Mouse (Mus musculus) MEL (cell line): Measurements from ENCODE around the gene Fbn1. TPM values are rescaled to one million over a fixed set of nuclear protein-coding genes. Genes with fewer than 3 reads are reported as not detected.

Experiments used
- DNase-seq: peaks from one replicate; pipeline ENCODE4 v3.0.0; 2011; ENCODE audit warnings: low read depth, low spot score
- H3K27ac ChIP-seq: 2 replicates; pipeline ENCODE4 v1.5.1; 2012; ENCODE audit warnings: low read depth, mild to moderate bottlenecking, control low read depth, low read length, moderate library complexity; ENCODE audit not compliant: control insufficient read depth
- H3K27me3 ChIP-seq, 2 experiments: fragments of 150-350 bp in 1 of 2; sonication (generic) in 1 of 2; 2 replicates each; pipeline ENCODE4 v1.6.1; 2012; ENCODE audit warnings: low read length in 2 of 2, mild to moderate bottlenecking in 2 of 2, improper control_type of control experiment in 1 of 2, moderate library complexity in 1 of 2; ENCODE audit not compliant: insufficient read depth in 2 of 2, control insufficient read depth in 1 of 2
- H3K36me3 ChIP-seq, 2 experiments: 2 replicates each; pipeline ENCODE4 v1.6.1; 2012 to 2014; ENCODE audit warnings: low read length in 2 of 2, improper control_type of control experiment in 1 of 2, inconsistent platforms in 1 of 2, mild to moderate bottlenecking in 1 of 2; ENCODE audit not compliant: insufficient read depth in 2 of 2, control insufficient read depth in 1 of 2
- H3K4me1 ChIP-seq, 2 experiments: fragments of 150-350 bp in 1 of 2; sonication (generic) in 1 of 2; 2 replicates each; pipeline ENCODE4 v1.6.1; 2012; ENCODE audit warnings: low read length in 2 of 2, improper control_type of control experiment in 1 of 2, mild to moderate bottlenecking in 1 of 2; ENCODE audit not compliant: insufficient read depth in 2 of 2, control insufficient read depth in 1 of 2
- H3K4me3 ChIP-seq, 2 experiments: fragments of 150-350 bp in 1 of 2; sonication (generic) in 1 of 2; 2 replicates each; pipeline ENCODE4 v1.5.1; 2012; ENCODE audit warnings: low read depth in 2 of 2, low read length in 2 of 2, mild to moderate bottlenecking in 2 of 2, moderate library complexity in 2 of 2, control low read depth in 1 of 2, improper control_type of control experiment in 1 of 2; ENCODE audit not compliant: control insufficient read depth in 1 of 2, insufficient read depth in 1 of 2
- H3K79me2 ChIP-seq: 2 replicates; pipeline ENCODE4 v1.6.1; 2012; ENCODE audit warnings: mild to moderate bottlenecking, low read length, moderate library complexity; ENCODE audit not compliant: control insufficient read depth, poor library complexity, insufficient read depth
- H3K9ac ChIP-seq: 2 replicates; pipeline ENCODE4 v1.6.1; 2012; ENCODE audit warnings: low read depth, mild to moderate bottlenecking, control low read depth, low read length, moderate library complexity; ENCODE audit not compliant: control insufficient read depth, poor library complexity, severe bottlenecking
- H3K9me3 ChIP-seq: fragments of 150-350 bp; sonication (generic); replicated peaks from 2 replicates; pipeline ENCODE4 v1.6.1; 2012; ENCODE audit warnings: mild to moderate bottlenecking, low read length, improper control_type of control experiment, moderate library complexity; ENCODE audit not compliant: insufficient read depth
- CHD1 ChIP-seq: IDR thresholded peaks from 2 replicates; pipeline ENCODE4 v1.6.1; 2012; ENCODE audit warnings: low read depth, mild to moderate bottlenecking, inconsistent platforms, low read length, improper control_type of control experiment
- CTCF ChIP-seq, 3 experiments: IDR thresholded peaks in 2 of 3; conservative IDR thresholded peaks in 1 of 3; 2 replicates each; pipeline ENCODE4 v1.5.1; 2011 to 2012; ENCODE audit warnings: low read length in 3 of 3, low read depth in 2 of 3, mild to moderate bottlenecking in 2 of 3, improper control_type of control experiment in 1 of 3, inconsistent platforms in 1 of 3, mixed read lengths in 1 of 3, moderate library complexity in 1 of 3; ENCODE audit not compliant: control insufficient read depth in 1 of 3, insufficient read depth in 1 of 3, poor library complexity in 1 of 3, severe bottlenecking in 1 of 3
- E2F4 ChIP-seq: IDR thresholded peaks from 2 replicates; pipeline ENCODE4 v1.6.1; 2011; ENCODE audit warnings: low read depth, low read length, improper control_type of control experiment, borderline replicate concordance
- ETS1 ChIP-seq: IDR thresholded peaks from 2 replicates; pipeline ENCODE4 v1.6.1; 2012; ENCODE audit warnings: low read depth, mild to moderate bottlenecking, inconsistent platforms, low read length, improper control_type of control experiment, moderate library complexity
- HCFC1 ChIP-seq: IDR thresholded peaks from 2 replicates; pipeline ENCODE4 v1.6.1; 2012; ENCODE audit warnings: low read depth, mild to moderate bottlenecking, inconsistent platforms, low read length, improper control_type of control experiment, moderate library complexity
- JUND ChIP-seq: IDR thresholded peaks from 2 replicates; pipeline ENCODE4 v1.6.1; 2011; ENCODE audit warnings: low read depth, mild to moderate bottlenecking, improper control_type of control experiment, low read length
- KAT2A ChIP-seq: conservative IDR thresholded peaks from 2 replicates; pipeline ENCODE4 v1.6.1; 2012; ENCODE audit warnings: low read depth, low read length, improper control_type of control experiment, inconsistent platforms
- MAFK ChIP-seq: IDR thresholded peaks from 2 replicates; pipeline ENCODE4 v1.6.1; 2011; ENCODE audit warnings: low read depth, mild to moderate bottlenecking, low read length, improper control_type of control experiment, borderline replicate concordance
- MAX ChIP-seq: IDR thresholded peaks from 2 replicates; pipeline ENCODE4 v1.6.1; 2011; ENCODE audit warnings: low read length, improper control_type of control experiment
- MEF2A ChIP-seq: IDR thresholded peaks from 2 replicates; pipeline ENCODE4 v1.6.1; 2014; ENCODE audit warnings: low read depth, mild to moderate bottlenecking, inconsistent platforms, low read length, improper control_type of control experiment; ENCODE audit not compliant: poor library complexity, insufficient replicate concordance, severe bottlenecking; ENCODE audit errors: extremely low read depth
- MXI1 ChIP-seq: IDR thresholded peaks from 2 replicates; pipeline ENCODE4 v1.6.1; 2011; ENCODE audit warnings: mild to moderate bottlenecking, low read depth, low read length, improper control_type of control experiment
- MYC ChIP-seq: IDR thresholded peaks from 2 replicates; pipeline ENCODE4 v1.6.1; 2011; ENCODE audit warnings: low read depth, mild to moderate bottlenecking, low read length, improper control_type of control experiment, moderate library complexity
- POLR2A ChIP-seq, 2 experiments: IDR thresholded peaks; 2 replicates each; pipeline ENCODE4 v1.6.1; 2011 to 2012; ENCODE audit warnings: low read length in 2 of 2, mild to moderate bottlenecking in 2 of 2, control low read depth in 1 of 2, improper control_type of control experiment in 1 of 2, low read depth in 1 of 2, moderate library complexity in 1 of 2; ENCODE audit not compliant: control insufficient read depth in 1 of 2, insufficient read depth in 1 of 2, poor library complexity in 1 of 2
- POLR2AphosphoS2 ChIP-seq: IDR thresholded peaks from 2 replicates; pipeline ENCODE4 v1.6.1; 2011; ENCODE audit warnings: low read length, improper control_type of control experiment
- POLR2AphosphoS5 ChIP-seq: IDR thresholded peaks from 2 replicates; pipeline ENCODE4 v1.6.1; 2012; ENCODE audit warnings: low read depth, borderline replicate concordance, mild to moderate bottlenecking, inconsistent platforms, low read length, moderate library complexity, mixed read lengths
- RAD21 ChIP-seq: IDR thresholded peaks from 2 replicates; pipeline ENCODE4 v1.6.1; 2011; ENCODE audit warnings: mild to moderate bottlenecking, low read depth, low read length, improper control_type of control experiment
- RCOR1 ChIP-seq: IDR thresholded peaks from 2 replicates; pipeline ENCODE4 v1.6.1; 2012; ENCODE audit warnings: low read depth, mild to moderate bottlenecking, inconsistent platforms, low read length, improper control_type of control experiment
- SIN3A ChIP-seq: IDR thresholded peaks from 2 replicates; pipeline ENCODE4 v1.6.1; 2012; ENCODE audit warnings: low read length, improper control_type of control experiment, inconsistent platforms
- SMC3 ChIP-seq: IDR thresholded peaks from 2 replicates; pipeline ENCODE4 v1.6.1; 2011; ENCODE audit warnings: low read depth, low read length, improper control_type of control experiment
- TAL1 ChIP-seq: IDR thresholded peaks from 2 replicates; pipeline ENCODE4 v1.6.1; 2012; ENCODE audit warnings: mild to moderate bottlenecking, inconsistent platforms, low read length, moderate library complexity, mixed read lengths
- TBP ChIP-seq: IDR thresholded peaks from 2 replicates; pipeline ENCODE4 v1.8.0; 2011; ENCODE audit warnings: low read depth, low read length, improper control_type of control experiment
- TCF12 ChIP-seq: IDR thresholded peaks from 2 replicates; pipeline ENCODE4 v1.6.1; 2014; ENCODE audit warnings: low read depth, mild to moderate bottlenecking, inconsistent platforms, low read length, improper control_type of control experiment, moderate library complexity
- USF1 ChIP-seq: IDR thresholded peaks from 2 replicates; pipeline ENCODE4 v1.6.1; 2014; ENCODE audit warnings: low read depth, mild to moderate bottlenecking, inconsistent platforms, low read length, improper control_type of control experiment, moderate library complexity
- USF2 ChIP-seq, 2 experiments: IDR thresholded peaks; 2 replicates each; pipeline ENCODE4 v1.6.1; 2011 to 2012; ENCODE audit warnings: improper control_type of control experiment in 2 of 2, low read length in 2 of 2, borderline replicate concordance in 1 of 2, inconsistent platforms in 1 of 2, low read depth in 1 of 2, mild to moderate bottlenecking in 1 of 2; ENCODE audit not compliant: insufficient read depth in 1 of 2
- ZC3H11A ChIP-seq: IDR thresholded peaks from 2 replicates; pipeline ENCODE4 v1.6.1; 2012; ENCODE audit warnings: low read depth, mild to moderate bottlenecking, inconsistent platforms, low read length, improper control_type of control experiment
- ZKSCAN1 ChIP-seq: IDR thresholded peaks from 2 replicates; pipeline ENCODE4 v1.6.1; 2012; ENCODE audit warnings: low read depth, mild to moderate bottlenecking, inconsistent platforms, low read length, improper control_type of control experiment, moderate library complexity
- polyA plus RNA-seq, 2 experiments: library from polyadenylated mRNA; stranded (reverse) in 1 of 2; unstranded in 1 of 2; fragments of >175 nt in 1 of 2; fragments of >200 nt in 1 of 2; gene quantifications; 2 replicates each; pipeline versions ENCODE4 v1.2.1 to v1.2.4; 2012; ENCODE audit warnings: low replicate concordance in 2 of 2, low read depth in 1 of 2; ENCODE audit not compliant: insufficient read length in 2 of 2, insufficient read depth in 1 of 2, missing spikeins in 1 of 2
- total RNA-seq: library from RNA; depleted of rRNA; stranded (reverse); fragments of 300-350 nt; gene quantifications from 2 replicates; pipeline ENCODE4 v1.2.3, GENCODE M21; 2012

Gene Fbn1
- total and polyA plus RNA-seq, 3 experiments = 0.01 TPM; not detected in 2

GRCm38 (mm10) chr2:125428811-125429438 is 78.9 kb downstream of the Fbn1 start:
- H3K36me3 ChIP-seq = no peaks in the 10 kb centered on the region
- H3K9me3 ChIP-seq = no peaks in the 10 kb centered on the region
- no peaks in the 10 kb centered on the region for H3K79me2 ChIP-seq
- H3K27ac ChIP-seq = no peak overlapping the region
- TF ChIP-seq POLR2A (IDR thresholded peaks at IDR 0.05; ENCODE audit: control insufficient read depth in 1 of 2, insufficient read depth in 1 of 2, low read depth in 1 of 2, low read length in 2 of 2, poor library complexity in 1 of 2) (no peak), MAFK (no peak), KAT2A (no peak), CHD1 (no peak), SIN3A (no peak), MEF2A (no peak), E2F4 (no peak), ZC3H11A (no peak), SMC3 (no peak), MXI1 (no peak), ZKSCAN1 (no peak), TCF12 (no peak), CTCF (IDR thresholded peaks at IDR 0.05 in 2 of 3, conservative IDR thresholded peaks at IDR 0.05 in 1 of 3; ENCODE audit: control insufficient read depth in 1 of 3, insufficient read depth in 1 of 3, low read depth in 2 of 3, low read length in 3 of 3, poor library complexity in 1 of 3, severe bottlenecking in 1 of 3) (no peak)
- no peak overlapping the region for H3K9ac ChIP-seq
- H3K4me1 ChIP-seq = no peaks in the 10 kb centered on the region
- H3K4me3 ChIP-seq = no peak overlapping the region
- H3K27me3 ChIP-seq = no peaks in the 10 kb centered on the region; a peak in 1 of 4 replicates
- DNase-seq = no peak

- Histone ChIP-seq H3K9me3 (no peaks in the 10 kb centered on the region), H3K79me2 (no peaks in the 10 kb centered on the region), H3K27me3 (peaks cover 0 to 3% of the 10 kb centered on the region in 2 experiments; a peak in 1 of 4 replicates), H3K4me3 (no peak overlapping the region), H3K9ac (no peak overlapping the region), H3K36me3 (no peaks in the 10 kb centered on the region), H3K4me1 (no peaks in the 10 kb centered on the region), H3K27ac (no peak overlapping the region)
- no peak for DNase-seq
- TF ChIP-seq KAT2A = no peak
- TF ChIP-seq MAX = no peak
- no peak for TF ChIP-seq ZC3H11A
- TF ChIP-seq TBP = no peak
- no peak for TF ChIP-seq POLR2AphosphoS5
- TF ChIP-seq USF2 (IDR thresholded peaks at IDR 0.05; ENCODE audit: borderline replicate concordance in 1 of 2, insufficient read depth in 1 of 2, low read depth in 1 of 2, low read length in 2 of 2) = no peak
- TF ChIP-seq MXI1 = no peak
- TF ChIP-seq MAFK = no peak
- no peak for TF ChIP-seq POLR2AphosphoS2
- no peak for TF ChIP-seq RCOR1
- TF ChIP-seq TAL1 = no peak
- TF ChIP-seq JUND = no peak
- TF ChIP-seq USF1 = no peak
- no peak for TF ChIP-seq MEF2A
- TF ChIP-seq MYC = no peak
- no peak for TF ChIP-seq ETS1
- no peak for TF ChIP-seq HCFC1
- TF ChIP-seq RAD21 = no peak
These were observed 87.2 kb downstream of the Fbn1 start for GRCm38 (mm10) chr2:125420604-125421003.
